Comparison of ENCODE assay signal across 11 mouse cellular contexts in the genomic region with DNA sequence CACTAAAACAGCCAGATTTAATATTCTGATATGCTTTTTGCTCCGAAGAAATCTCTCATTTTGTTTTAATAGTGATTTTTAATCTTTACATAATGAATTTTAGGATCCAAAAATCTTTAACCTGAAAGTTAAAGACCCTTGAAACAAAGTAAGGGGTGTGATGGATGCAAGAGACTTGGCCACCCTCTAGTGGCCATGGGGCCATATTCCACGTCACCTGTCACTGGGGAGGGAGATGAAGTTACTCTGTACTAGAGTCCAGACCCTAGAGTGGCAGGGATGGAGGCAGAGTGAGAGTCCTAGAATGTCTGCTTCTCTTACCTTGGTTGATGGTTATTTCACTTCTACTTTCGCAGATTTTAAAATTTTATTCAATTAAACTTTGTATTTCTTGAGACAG.
DNase-seq lines count a peak whose midpoint lies in the region; ATAC-seq and TF ChIP-seq lines count a peak whose summit lies in the region.
"Had no signal": no experiment of that assay in that cellular context is flagged by ENCODE, and none has a peak within 500 bp of the region (broad histone marks: within the 10 kb centered on the region; RNA-seq: fewer than 3 reads in every experiment).

No protein-coding gene starts in this region.

- no peaks in the 10 kb centered on the region for H3K36me3 ChIP-seq in kidney, embryonic 16.5 days (ENCODE audit: insufficient read depth, low read length)
- no peaks in the 10 kb centered on the region for H3K36me3 ChIP-seq in E14TG2a.4 (ENCODE audit: insufficient read depth, low read length)

- no peak overlapping the region for H3K9ac ChIP-seq in kidney, embryonic 16.5 days (replicated peaks; ENCODE audit: low read length)
- H3K9ac ChIP-seq: embryonic facial prominence, embryonic 13.5 days; liver, embryonic 13.5 days had no signal

- no peaks in the 10 kb centered on the region for H3K9me3 ChIP-seq in kidney, embryonic 16.5 days (ENCODE audit: low read length)
- H3K9me3 ChIP-seq in E14TG2a.4 (ENCODE audit: low read length): no peaks in the 10 kb centered on the region
- H3K9me3 ChIP-seq: embryonic facial prominence, embryonic 13.5 days; liver, embryonic 13.5 days had no signal

- no peaks in the 10 kb centered on the region for H3K27me3 ChIP-seq in cerebellum, adult 2 months (ENCODE audit: control insufficient read depth, insufficient read depth, low read length)
- no peaks in the 10 kb centered on the region for H3K27me3 ChIP-seq in kidney, embryonic 16.5 days (ENCODE audit: insufficient read depth, low read length)
- H3K27me3 ChIP-seq in E14TG2a.4 (ENCODE audit: insufficient read depth, low read length): no peaks in the 10 kb centered on the region
- H3K27me3 ChIP-seq: embryonic facial prominence, embryonic 13.5 days; liver, embryonic 13.5 days had no signal

- H3K4me1 ChIP-seq in cerebellum, adult 2 months (ENCODE audit: control insufficient read depth, insufficient read depth, low read length): peaks cover 4% of the 10 kb centered on the region; the same call in 1 of the 2 replicates
- peaks cover 19% of the 10 kb centered on the region for H3K4me1 ChIP-seq in kidney, embryonic 16.5 days (ENCODE audit: insufficient read depth, low read length)
- peaks cover 13% of the 10 kb centered on the region for H3K4me1 ChIP-seq in E14TG2a.4 (replicated peaks; ENCODE audit: low read depth, low read length)

- no peak overlapping the region for H3K4me2 ChIP-seq in kidney, embryonic 16.5 days (replicated peaks; ENCODE audit: low read depth, low read length)
- H3K4me2 ChIP-seq: embryonic facial prominence, embryonic 13.5 days; liver, embryonic 13.5 days had no signal

- WGBS in cerebellum, adult 2 months: 89% methylated on average over 3 of the region's 3 CpGs
- 77% methylated on average over 3 of the region's 3 CpGs for WGBS in kidney, embryonic 16.5 days

- TF ChIP-seq POLR2A in cerebellum, adult 2 months (IDR thresholded peaks at IDR 0.05; ENCODE audit: borderline replicate concordance, insufficient read depth, low read length): no peak

- DNase-seq in cerebellum, adult 2 months: no peak
- DNase-seq in cerebellum, postnatal 36 days: no peak
- peak; percentile 34 for DNase-seq in kidney, postnatal 14 days
- peak; percentile 39 for DNase-seq in naive thymus-derived CD4-positive, alpha-beta T cell, adult 2 months (ENCODE audit: low read depth)
- DNase-seq in spleen, postnatal 10 days (ENCODE audit: low spot score in 2 of 2): no peak
- no peak for DNase-seq in urinary bladder, postnatal 14 days (ENCODE audit: low spot score)
- DNase-seq: adrenal gland, postnatal 36 days; liver, embryonic 13.5 days had no signal

- H3K4me3 ChIP-seq in cerebellum, adult 2 months (replicated peaks; ENCODE audit: insufficient read depth, low read depth, low read length): no peak overlapping the region
- H3K4me3 ChIP-seq in kidney, embryonic 16.5 days (ENCODE audit: low read length): no peak overlapping the region
- no peak overlapping the region for H3K4me3 ChIP-seq in E14TG2a.4 (replicated peaks; ENCODE audit: low read length)
- H3K4me3 ChIP-seq: embryonic facial prominence, embryonic 13.5 days; liver, embryonic 13.5 days had no signal

- H3K27ac ChIP-seq in cerebellum, adult 2 months (ENCODE audit: insufficient read depth, low read length): no peak overlapping the region
- no peak overlapping the region for H3K27ac ChIP-seq in kidney, embryonic 16.5 days (ENCODE audit: low read length)
- H3K27ac ChIP-seq: embryonic facial prominence, embryonic 13.5 days; liver, embryonic 13.5 days had no signal

- TF ChIP-seq CTCF in cerebellum, adult 2 months (IDR thresholded peaks at IDR 0.05; ENCODE audit: borderline replicate concordance, insufficient read depth, low read depth, low read length): peak; percentile 50; the same call in 1 of the 2 replicates
- peak; percentile 36 for TF ChIP-seq CTCF in E14TG2a.4 (conservative IDR thresholded peaks at IDR 0.05; ENCODE audit: low read length)

- ATAC-seq in kidney, embryonic 16.5 days (ENCODE audit: low FRiP score, low TSS enrichment): no peak

Comparison
In these comparisons a context has a peak if more than half of its experiments do, and no peak if none do; other contexts are left out.
1. DNase-seq: peak in kidney, postnatal 14 days (single experiment) and naive thymus-derived CD4-positive, alpha-beta T cell, adult 2 months (single experiment); none in cerebellum, adult 2 months (0 of 2), cerebellum, postnatal 36 days (0 of 2), spleen, postnatal 10 days (0 of 2) and urinary bladder, postnatal 14 days (single experiment).